Mouse (Mus musculus): ENCODE results near the gene Tcstv1. TPM values are rescaled to one million over a fixed set of nuclear protein-coding genes. Genes with fewer than 3 reads are reported as not detected.
"Not testable (repeated sequence)": the region's sequence is repeated elsewhere in the genome, so short reads cannot be mapped to it uniquely, and the experiment has no call there.

The Tcstv1 gene
- total RNA-seq (2015; ENCODE audit: low replicate concordance), result not detected in 2 replicates
- total RNA-seq (2017; ENCODE audit: low replicate concordance), result not detected in 2 replicates

DNA sequence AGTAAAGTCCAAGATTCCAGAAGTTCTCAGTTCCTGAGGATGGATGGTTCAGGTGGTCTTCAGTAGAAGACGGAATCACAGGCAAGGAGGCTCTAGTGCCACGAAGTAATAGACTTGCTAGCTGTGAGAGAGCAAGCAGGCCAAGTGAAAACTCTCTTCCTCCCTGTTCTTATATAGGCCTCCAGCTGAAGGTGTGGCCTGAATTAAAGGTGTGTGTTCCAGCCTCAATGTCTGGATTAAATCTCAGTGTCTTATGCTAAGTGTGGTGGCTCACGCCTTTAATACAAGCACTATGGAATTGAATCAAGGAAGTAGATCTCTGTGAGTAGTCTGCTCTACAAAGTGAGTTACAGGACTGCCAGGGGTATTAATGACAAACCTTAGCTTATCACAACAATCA, at the start of gene Tcstv1:
Gene Tcstv1, minus strand, starts transcription at position 101 of the 400 bp plus-strand sequence.
- ATAC-seq (replicated peaks; ENCODE audit: low FRiP score, poor library complexity, severe bottlenecking), result not testable (repeated sequence)

DNA sequence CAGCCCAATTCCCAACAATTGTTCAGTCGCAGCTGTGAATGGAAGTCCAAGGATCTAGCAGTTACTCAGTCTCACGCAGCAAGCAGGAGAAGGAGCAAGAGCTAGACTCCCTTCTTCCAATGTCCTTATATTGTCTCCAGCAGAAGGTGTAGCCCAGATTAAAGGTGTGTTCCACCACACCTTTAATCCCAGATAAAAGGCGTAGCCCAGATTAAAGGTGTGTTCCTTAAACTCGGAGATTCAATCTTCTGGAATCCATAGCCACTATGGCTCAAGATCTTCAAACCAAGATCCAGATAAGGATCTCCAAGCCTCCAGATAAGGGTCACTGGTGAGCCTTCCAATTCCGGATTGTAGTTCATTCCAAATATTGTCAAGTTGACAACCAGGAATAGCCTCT, 34.6 kb upstream of the Tcstv1 start, which contains the start of gene Gm21761:
Gene Gm21761, minus strand, starts transcription at position 101 of the 400 bp plus-strand sequence.
- ATAC-seq (replicated peaks; ENCODE audit: low FRiP score, poor library complexity, severe bottlenecking), result not testable (repeated sequence)

DNA sequence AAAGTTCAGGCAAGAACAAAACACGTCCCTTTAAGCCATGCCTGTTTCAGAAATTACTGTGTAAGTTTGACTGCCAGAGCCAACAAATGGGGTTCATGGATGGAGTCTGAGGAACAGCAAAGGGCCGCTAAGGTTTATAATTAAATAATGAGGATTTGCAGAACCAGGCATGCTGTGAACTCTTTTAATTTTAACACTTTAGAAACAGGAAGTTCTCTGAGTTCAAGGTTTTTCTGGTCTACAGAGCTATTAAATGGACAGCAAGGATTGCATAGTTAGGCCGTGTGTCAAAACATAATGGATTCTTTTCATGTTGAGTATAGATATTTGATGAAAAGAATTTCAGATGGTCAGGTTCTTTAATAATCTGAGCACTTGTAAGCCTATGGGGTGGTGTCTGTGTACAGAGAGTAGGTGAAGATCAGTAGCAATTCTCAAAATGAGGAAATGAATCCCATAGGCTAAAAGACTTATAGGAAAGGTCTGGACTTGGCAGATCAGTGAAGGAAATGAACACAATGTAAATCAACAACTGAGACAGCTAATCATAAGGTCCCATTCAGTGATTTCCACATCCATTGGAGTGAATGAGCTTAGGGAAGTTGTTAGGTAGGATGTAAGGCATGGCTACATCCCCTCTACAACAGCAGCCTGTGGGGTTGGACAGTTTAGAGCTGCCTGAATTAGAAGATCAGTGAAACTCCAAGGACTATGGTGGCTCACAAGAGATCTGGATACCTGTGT, 30.2 kb upstream of the Tcstv1 start:
- not testable (repeated sequence) for ATAC-seq (replicated peaks; ENCODE audit: low FRiP score, poor library complexity, severe bottlenecking)

DNA sequence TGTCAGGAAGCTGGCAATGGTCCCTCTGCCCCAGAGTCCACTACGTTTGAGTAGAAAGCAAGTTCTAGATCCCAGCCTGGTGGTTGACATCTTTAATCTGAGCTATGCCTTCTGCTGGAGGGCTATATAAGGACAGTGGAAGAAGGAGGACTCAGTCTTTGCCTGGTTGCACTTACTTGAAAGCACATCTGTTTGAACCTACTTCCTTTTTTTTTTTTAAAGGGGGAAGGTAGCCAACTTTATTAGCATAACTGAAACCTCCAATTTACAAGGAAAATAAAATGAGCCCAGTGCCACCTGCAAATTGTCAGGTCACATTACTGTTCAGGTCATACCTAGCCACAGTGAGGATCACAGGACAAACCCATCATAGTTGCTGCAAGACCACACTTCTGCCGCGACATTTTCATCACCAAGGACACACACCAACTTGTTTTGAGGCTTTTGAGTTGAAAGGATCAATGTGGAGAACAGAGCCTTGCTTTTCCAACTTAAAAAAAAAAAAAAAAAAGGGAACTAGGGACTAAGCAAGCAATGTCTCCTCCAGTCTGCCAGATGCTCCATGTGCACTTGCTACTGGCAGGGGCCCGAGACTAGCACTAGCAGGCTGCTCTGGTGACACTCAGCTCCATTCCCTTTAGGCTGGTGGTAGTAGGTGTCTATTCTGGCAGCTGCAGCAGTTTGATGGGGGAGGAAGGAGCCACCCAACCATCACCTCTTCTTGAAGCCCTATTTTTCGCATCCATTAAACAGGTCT, 22.6 kb upstream of the Tcstv1 start:
- ATAC-seq (replicated peaks; ENCODE audit: low FRiP score, poor library complexity, severe bottlenecking), result not testable (repeated sequence)

DNA sequence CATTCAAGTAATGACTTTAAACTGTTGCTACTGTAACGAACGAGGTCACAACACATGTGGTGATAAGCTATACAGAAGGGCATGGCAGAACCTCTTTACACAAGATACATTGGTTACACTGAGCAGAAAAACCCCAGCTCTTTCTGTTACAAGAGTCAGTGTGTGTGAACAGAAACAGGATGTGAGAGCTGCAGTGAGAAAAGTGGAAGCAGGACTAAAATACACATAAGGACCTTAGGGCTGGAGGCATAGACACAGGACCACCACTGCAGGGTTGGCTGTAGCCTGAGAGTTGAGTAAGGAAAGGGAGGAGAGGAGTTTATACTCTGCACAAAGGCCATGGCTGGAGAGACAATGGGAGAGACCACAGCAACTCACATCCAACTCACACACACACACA, 21.9 kb upstream of the Tcstv1 start:
- not testable (repeated sequence) for ATAC-seq (replicated peaks; ENCODE audit: low FRiP score, poor library complexity, severe bottlenecking)

DNA sequence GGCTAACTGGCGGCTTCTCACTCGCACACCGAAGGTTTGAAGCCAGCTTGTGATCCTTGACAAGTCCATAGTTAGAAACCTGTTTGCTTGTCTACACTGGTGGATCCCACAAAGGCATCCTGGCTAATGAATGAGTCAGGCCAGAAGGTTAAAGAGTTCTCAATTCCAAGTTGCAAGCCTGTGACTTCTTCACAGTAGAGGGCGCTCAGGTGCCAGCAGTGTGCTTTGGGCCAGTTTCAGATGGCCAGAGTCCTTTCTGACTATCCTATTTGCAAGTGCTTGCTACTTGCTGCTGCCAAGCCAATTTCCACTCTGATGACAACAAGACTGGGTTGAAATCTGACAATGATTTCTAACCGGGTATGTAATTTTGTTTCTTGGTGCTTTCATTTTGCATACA, 4.0 kb upstream of the Tcstv1 start:
- ATAC-seq (replicated peaks; ENCODE audit: low FRiP score, poor library complexity, severe bottlenecking), result not testable (repeated sequence)

DNA sequence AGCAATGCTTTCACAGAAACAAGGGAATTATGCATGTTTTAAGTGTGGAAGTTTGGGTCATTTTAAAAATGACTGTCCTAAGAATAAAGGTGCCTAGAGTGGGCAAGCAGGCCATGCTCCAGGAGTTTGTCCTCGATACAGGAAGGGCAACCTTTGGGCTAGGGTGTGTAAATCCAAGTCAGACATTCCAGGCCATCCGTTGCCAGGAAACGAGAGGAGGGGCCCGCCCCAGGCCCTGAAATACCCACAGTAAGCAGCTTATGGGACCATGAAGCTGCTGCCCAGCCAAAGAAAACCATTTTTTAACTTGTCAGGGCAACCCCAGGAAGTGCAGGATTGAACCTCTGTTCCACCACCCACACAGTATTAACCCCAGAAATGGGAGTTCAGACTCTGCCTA, 7.7 kb downstream of the Tcstv1 start:
- not testable (repeated sequence) for ATAC-seq (replicated peaks; ENCODE audit: low FRiP score, poor library complexity, severe bottlenecking)

DNA sequence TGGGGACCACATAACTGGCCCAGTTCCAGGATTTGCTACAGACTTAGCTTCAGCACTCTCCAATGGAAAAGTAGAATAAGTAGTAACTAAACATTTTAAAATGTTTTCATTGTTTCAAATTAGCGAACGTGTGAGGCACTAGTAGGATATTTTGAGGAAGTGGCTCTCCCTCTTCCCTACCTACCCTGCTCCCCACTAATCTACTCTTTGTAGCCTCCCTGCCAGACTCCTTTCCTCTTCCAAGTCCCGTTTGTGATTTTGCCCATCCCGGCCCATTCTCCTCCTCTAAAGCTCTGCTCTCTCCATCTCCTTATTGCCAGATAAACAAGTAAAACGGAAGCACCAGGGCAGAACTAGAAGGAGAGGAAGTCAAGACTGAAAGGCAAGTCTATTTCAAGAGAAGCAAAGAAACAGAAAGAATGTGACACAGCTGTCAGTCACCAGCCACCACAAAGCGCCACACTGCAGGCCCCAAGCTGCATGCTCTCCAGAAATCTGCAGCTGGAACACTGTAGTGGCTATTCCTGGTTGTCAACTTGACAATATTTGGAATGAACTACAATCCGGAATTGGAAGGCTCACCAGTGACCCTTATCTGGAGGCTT, 30.1 kb downstream of the Tcstv1 start:
- not testable (repeated sequence) for ATAC-seq (replicated peaks; ENCODE audit: low FRiP score, poor library complexity, severe bottlenecking)

DNA sequence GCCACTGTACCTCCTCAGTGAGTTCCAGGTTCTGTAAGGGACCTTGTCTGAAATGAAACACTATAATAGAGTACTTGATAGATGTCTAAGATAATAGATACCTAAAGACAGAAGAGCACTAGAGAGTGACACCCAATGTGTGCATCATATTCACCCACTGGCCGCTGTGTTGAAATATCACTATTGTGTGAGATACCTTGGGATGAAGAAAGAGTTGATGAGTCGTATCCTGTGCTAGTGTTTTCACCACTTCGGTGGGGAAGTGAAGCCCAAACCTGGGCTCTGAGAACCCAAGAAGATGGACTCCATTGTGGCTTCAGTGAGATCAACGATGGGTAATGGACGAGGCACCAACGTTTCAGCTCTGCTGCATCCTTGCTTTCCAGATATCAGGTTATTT, 32.2 kb downstream of the Tcstv1 start:
- ATAC-seq (replicated peaks; ENCODE audit: low FRiP score, poor library complexity, severe bottlenecking), result not testable (repeated sequence)

Other genes with a start within 250 kb of the Tcstv1 start
- 5.9 and 6.1 TPM in 2 replicates for gene Hmgcs1, start 204.4 kb downstream of the Tcstv1 start, total RNA-seq (2015; ENCODE audit: low replicate concordance)
- 7.0 and 9.0 TPM in 2 replicates for gene Hmgcs1, start 204.4 kb downstream of the Tcstv1 start, total RNA-seq (2017; ENCODE audit: low replicate concordance)
- 1.4 TPM in 1 of 2 replicates, not detected in the other for gene Nim1k, start 138.9 kb downstream of the Tcstv1 start, total RNA-seq (2015; ENCODE audit: low replicate concordance)
- gene Nim1k, start 138.9 kb downstream of the Tcstv1 start, total RNA-seq (2017; ENCODE audit: low replicate concordance), result 0.45 TPM in 1 of 2 replicates, not detected in the other
- gene Zfp131, start 103.9 kb downstream of the Tcstv1 start, total RNA-seq (2015; ENCODE audit: low replicate concordance), result 27.8 and 49.9 TPM in 2 replicates
- gene Zfp131, start 103.9 kb downstream of the Tcstv1 start, total RNA-seq (2017; ENCODE audit: low replicate concordance), result 38.9 and 41.3 TPM in 2 replicates
- not detected in 2 replicates for gene AF067063, start 64.6 kb downstream of the Tcstv1 start, total RNA-seq (2015; ENCODE audit: low replicate concordance)
- gene AF067063, start 64.6 kb downstream of the Tcstv1 start, total RNA-seq (2017; ENCODE audit: low replicate concordance), result not detected in 2 replicates
- not detected in 2 replicates for gene D13Ertd608e, start 58.8 kb downstream of the Tcstv1 start, total RNA-seq (2015; ENCODE audit: low replicate concordance)
- gene D13Ertd608e, start 58.8 kb downstream of the Tcstv1 start, total RNA-seq (2017; ENCODE audit: low replicate concordance), result not detected in 2 replicates
- not detected in 2 replicates for gene Gm21761, start 34.5 kb upstream of the Tcstv1 start, total RNA-seq (2015; ENCODE audit: low replicate concordance)
- not detected in 2 replicates for gene Gm21761, start 34.5 kb upstream of the Tcstv1 start, total RNA-seq (2017; ENCODE audit: low replicate concordance)
- gene B020031M17Rik, start 56.0 kb upstream of the Tcstv1 start, total RNA-seq (2015; ENCODE audit: low replicate concordance), result not detected in 2 replicates
- not detected in 2 replicates for gene B020031M17Rik, start 56.0 kb upstream of the Tcstv1 start, total RNA-seq (2017; ENCODE audit: low replicate concordance)
- not detected in 2 replicates for gene Gm36079, start 132.2 kb upstream of the Tcstv1 start, total RNA-seq (2015; ENCODE audit: low replicate concordance)
- not detected in 2 replicates for gene Gm36079, start 132.2 kb upstream of the Tcstv1 start, total RNA-seq (2017; ENCODE audit: low replicate concordance)
- gene Gm21188, start 157.4 kb upstream of the Tcstv1 start, total RNA-seq (2015; ENCODE audit: low replicate concordance), result 33.5 and 35.0 TPM in 2 replicates
- 10.9 and 11.7 TPM in 2 replicates for gene Gm21188, start 157.4 kb upstream of the Tcstv1 start, total RNA-seq (2017; ENCODE audit: low replicate concordance)
- not detected in 2 replicates for gene Gm20767, start 245.5 kb upstream of the Tcstv1 start, total RNA-seq (2015; ENCODE audit: low replicate concordance)
- gene Gm20767, start 245.5 kb upstream of the Tcstv1 start, total RNA-seq (2017; ENCODE audit: low replicate concordance), result not detected in 2 replicates